ENCODE assay signal across 27 mouse cellular contexts in genomic region chr13:81122238-81122637, GRCm38 (mm10).
"Had no signal": no experiment of that assay in that cellular context is flagged by ENCODE, and none has a peak within 500 bp of the region (broad histone marks: within the 10 kb centered on the region; RNA-seq: fewer than 3 reads in every experiment).

No protein-coding gene starts in this region.

- H3K4me1 ChIP-seq: embryonic facial prominence, embryonic 10.5 days; embryonic facial prominence, embryonic 12.5 days; embryonic facial prominence, embryonic 13.5 days; embryonic facial prominence, embryonic 15.5 days; forebrain, embryonic 10.5 days; forebrain, embryonic 12.5 days; forebrain, embryonic 13.5 days; forebrain, embryonic 15.5 days had no signal

- H3K36me3 ChIP-seq: embryonic facial prominence, embryonic 12.5 days; embryonic facial prominence, embryonic 13.5 days; embryonic facial prominence, embryonic 15.5 days; forebrain, embryonic 15.5 days had no signal

- DNase-seq: cerebellum, adult 9-10 months; cerebellum, adult 9-11 months; cerebellum, postnatal 10 days; cerebellum, postnatal 14 days; cerebellum, postnatal 25 days; cerebellum, postnatal 36 days; embryo, embryonic 11 days; forebrain, postnatal 0 days; gastrocnemius, adult 2 months; gastrocnemius, postnatal 10 days; gastrocnemius, postnatal 14 days; gastrocnemius, postnatal 25 days; gastrocnemius, postnatal 36 days; heart, adult 11 months; heart, adult 18-20 months; heart, adult 2 months had no signal

- ATAC-seq: forebrain, embryonic 13.5 days; forebrain, embryonic 14.5 days; forebrain, embryonic 15.5 days; forebrain, embryonic 16.5 days; forebrain, postnatal 0 days had no signal

- H3K9ac ChIP-seq: embryonic facial prominence, embryonic 12.5 days; embryonic facial prominence, embryonic 13.5 days; embryonic facial prominence, embryonic 15.5 days; forebrain, embryonic 12.5 days; forebrain, embryonic 13.5 days; forebrain, embryonic 15.5 days; forebrain, postnatal 0 days had no signal

- H3K27ac ChIP-seq: embryonic facial prominence, embryonic 10.5 days; embryonic facial prominence, embryonic 12.5 days; embryonic facial prominence, embryonic 13.5 days; embryonic facial prominence, embryonic 15.5 days; forebrain, embryonic 10.5 days; forebrain, embryonic 12.5 days; forebrain, embryonic 13.5 days; forebrain, embryonic 15.5 days; gastrocnemius, adult 2 months; heart, adult 2 months had no signal

- H3K4me3 ChIP-seq: embryonic facial prominence, embryonic 10.5 days; embryonic facial prominence, embryonic 12.5 days; embryonic facial prominence, embryonic 13.5 days; embryonic facial prominence, embryonic 15.5 days; erythroblast, embryonic 14.5 days; forebrain, embryonic 10.5 days; forebrain, embryonic 12.5 days; forebrain, embryonic 13.5 days; forebrain, embryonic 15.5 days; gastrocnemius, adult 2 months; heart, adult 2 months had no signal

- H3K4me2 ChIP-seq: embryonic facial prominence, embryonic 12.5 days; embryonic facial prominence, embryonic 13.5 days; embryonic facial prominence, embryonic 15.5 days; forebrain, embryonic 12.5 days; forebrain, embryonic 13.5 days; forebrain, embryonic 15.5 days had no signal

- H3K9me3 ChIP-seq: embryonic facial prominence, embryonic 10.5 days; embryonic facial prominence, embryonic 12.5 days; embryonic facial prominence, embryonic 13.5 days; embryonic facial prominence, embryonic 15.5 days; forebrain, embryonic 10.5 days; forebrain, embryonic 12.5 days; forebrain, embryonic 13.5 days; forebrain, embryonic 15.5 days had no signal

- H3K27me3 ChIP-seq: embryonic facial prominence, embryonic 12.5 days; embryonic facial prominence, embryonic 13.5 days; embryonic facial prominence, embryonic 15.5 days; forebrain, embryonic 12.5 days; forebrain, embryonic 13.5 days; forebrain, embryonic 15.5 days had no signal
